Mouse (Mus musculus): Measurements from ENCODE around the gene Hspa12b. TPM values are rescaled to one million over a fixed set of nuclear protein-coding genes. Genes with fewer than 3 reads are reported as not detected.

Gene Hspa12b
- polyA plus RNA-seq (2021; fragmentation: Nextera tagmentation) = 0.97 and 1.6 TPM in 2 replicates
- long read RNA-seq, experiment 1, transcript Hspa12b-201 (13 exons, 3,413 nt) = major isoform, 9 of 14 reads
- long read RNA-seq, experiment 1, partial matches to known transcripts = 1 of 14 reads
- long read RNA-seq, experiment 1, other reads (novel, unspliced or antisense) = 4 of 14 reads
- long read RNA-seq, experiment 2, partial matches to known transcripts = 0 of 3 reads
- long read RNA-seq, experiment 2, other reads (novel, unspliced or antisense) = 1 of 3 reads

GRCm38 (mm10) chr2:131127161-131127730 lies at the start of gene Hspa12b:
TSS of gene Hspa12b (plus strand) at chr2:131127280.

DNA sequence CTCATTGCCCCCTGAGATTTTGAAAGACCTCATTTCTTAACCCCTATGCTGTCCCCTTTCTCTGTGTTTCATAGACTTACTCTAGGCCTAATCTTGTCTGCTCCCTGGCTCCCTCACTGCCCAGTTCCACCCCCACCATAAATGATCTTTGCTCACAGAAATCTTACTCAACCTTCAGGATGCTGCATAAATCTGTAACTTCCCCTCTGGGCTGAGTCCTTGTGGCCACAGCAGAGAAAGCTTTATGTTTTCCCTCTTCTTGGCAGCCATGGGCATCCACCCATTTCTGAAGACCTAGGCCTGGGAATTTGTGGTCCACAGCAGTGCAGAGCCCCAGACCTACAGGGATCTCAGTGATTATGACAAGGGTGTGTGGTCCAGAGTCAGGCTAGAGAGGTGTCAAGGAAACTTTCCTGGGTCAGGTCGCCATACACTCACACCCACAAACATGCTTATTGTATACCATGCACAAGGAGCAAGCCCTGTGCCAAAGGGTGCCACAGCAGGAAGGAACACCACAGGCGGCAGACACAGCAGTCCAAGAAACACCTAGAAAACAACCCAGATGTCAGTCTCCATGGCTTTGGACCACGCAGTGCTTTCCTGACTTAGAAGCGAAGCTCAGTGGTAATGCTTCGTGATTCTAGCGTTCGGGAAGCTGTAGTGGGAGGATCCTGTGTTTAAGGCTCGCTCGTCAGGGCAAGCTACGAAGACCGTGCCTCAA lies 40.3 kb upstream of the Hspa12b start, which contains the start of gene Siglec1:
TSS of gene Siglec1 (minus strand) at position 99 of the 724 bp plus-strand sequence.

DNA sequence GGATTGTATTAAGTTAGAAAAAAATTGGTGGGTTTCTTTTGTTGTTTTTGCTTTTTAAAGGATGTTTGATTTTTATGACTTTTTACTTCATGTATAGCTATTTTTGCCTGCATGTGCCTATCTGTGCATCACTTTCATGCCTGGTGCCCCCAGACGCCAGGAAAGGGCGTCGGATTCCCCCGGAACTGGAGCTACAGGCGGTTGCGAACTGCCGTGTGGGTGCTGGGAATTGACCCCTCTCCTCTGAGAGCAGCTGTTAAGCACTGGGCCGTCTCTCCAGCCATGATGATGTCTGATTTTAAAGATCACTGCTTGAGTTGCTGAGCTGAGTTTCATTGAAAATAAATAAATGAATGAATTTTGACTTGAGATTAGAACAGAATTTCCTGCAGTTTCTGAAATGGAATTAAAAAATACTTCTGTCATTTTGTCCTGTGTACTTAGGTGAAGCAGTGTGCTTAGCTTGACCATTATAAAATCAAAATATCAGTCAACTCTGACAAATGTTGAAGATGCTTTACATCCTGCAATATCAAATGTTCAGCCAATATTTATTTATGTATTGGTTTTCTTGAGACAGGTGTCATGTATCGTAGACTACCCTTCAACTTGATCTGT lies 6.0 kb downstream of the Hspa12b start, which contains the start of gene Gm11037:
TSS of gene Gm11037 (plus strand) at position 568 of the 618 bp plus-strand sequence.

DNA sequence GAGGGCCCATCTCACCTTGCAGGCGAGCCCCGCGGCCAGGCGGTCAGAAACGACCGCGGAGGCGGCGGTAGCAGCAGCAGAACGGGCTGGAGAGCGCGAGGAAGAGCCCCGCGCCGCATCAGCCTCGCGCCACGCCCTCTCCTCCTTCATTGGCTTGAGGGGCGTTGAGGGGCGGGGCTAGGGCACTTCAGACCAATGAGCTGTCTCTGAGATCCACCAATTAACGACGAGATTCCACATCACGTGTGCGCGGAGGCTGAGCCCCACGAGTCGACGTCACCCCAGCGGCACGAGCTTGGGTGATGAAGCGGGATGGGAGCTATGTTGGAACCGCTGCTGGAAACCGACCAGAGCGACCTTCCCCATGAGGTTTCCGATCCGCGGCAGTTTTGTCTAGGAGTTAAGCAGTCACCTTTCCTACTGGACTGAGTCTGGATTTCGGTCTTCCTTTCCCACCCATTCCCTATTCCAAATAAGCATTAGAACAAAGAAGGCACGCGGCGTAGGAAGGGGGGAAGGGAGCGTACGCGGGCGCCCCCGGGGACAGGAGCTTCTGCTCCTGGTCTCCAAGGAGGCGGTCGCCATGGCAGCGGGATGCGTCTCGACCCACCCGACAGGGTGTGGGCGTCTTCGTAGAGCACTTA lies 33.0 kb downstream of the Hspa12b start, which contains the start of gene 1700037H04Rik:
TSS of gene 1700037H04Rik (minus strand) at position 144 of the 644 bp plus-strand sequence.

DNA sequence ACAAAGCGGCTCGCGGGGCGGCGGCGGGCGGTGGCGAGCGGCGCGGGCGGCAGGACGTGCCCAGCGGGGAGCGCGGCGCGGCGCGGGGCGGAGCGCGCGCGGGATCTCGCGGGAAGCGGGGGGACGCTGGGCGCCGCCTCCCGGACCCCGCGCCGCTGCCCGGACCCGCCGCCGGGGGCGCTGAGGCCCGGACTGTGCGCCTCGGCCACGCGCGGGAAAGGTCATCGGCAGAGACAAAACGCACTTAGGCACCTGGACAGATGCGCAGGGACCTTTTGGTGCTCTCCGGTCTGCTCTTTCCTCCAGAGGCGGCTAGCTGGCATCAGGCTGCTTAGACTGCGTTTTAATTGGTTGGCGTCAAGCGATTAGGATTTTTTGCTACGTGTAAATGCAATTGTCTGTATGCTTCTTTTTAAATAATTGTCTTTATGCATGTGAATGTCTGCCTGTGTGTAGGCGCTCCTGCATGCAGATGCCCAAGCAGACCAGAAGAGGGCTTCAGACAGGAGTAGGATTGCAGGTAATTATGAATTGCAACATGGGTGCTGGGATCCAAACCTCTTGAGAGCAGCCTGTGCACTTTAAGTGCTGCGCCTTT lies 53.0 kb downstream of the Hspa12b start, which contains the start of gene Cenpb:
TSS of gene Cenpb (minus strand) at position 78 of the 598 bp plus-strand sequence.

GRCm38 (mm10) chr2:131186771-131187601 lies 59.9 kb downstream of the Hspa12b start, which contains the start of the genes Cdc25b and Spef1:
TSS of gene Cdc25b (plus strand) at chr2:131186949.
TSS of gene Spef1 (minus strand) at chr2:131187282.

Other genes starting within 250 kb of the Hspa12b start
- gene 4930402H24Rik, start 220.9 kb upstream of the Hspa12b start, polyA plus RNA-seq (2021; fragmentation: Nextera tagmentation) = 19.6 and 19.8 TPM in 2 replicates
- 15.1 and 41.4 TPM in 2 replicates for gene Atrn, start 220.8 kb upstream of the Hspa12b start, polyA plus RNA-seq (2021; fragmentation: Nextera tagmentation)
- gene Gfra4, start 84.2 kb upstream of the Hspa12b start, polyA plus RNA-seq (2021; fragmentation: Nextera tagmentation) = 95.8 and 168 TPM in 2 replicates
- 0.90 and 1.4 TPM in 2 replicates for gene Adam33, start 63.5 kb upstream of the Hspa12b start, polyA plus RNA-seq (2021; fragmentation: Nextera tagmentation)
- gene Siglec1, start 40.5 kb upstream of the Hspa12b start, polyA plus RNA-seq (2021; fragmentation: Nextera tagmentation) = 0.06 TPM in 1 of 2 replicates, not detected in the other
- gene Gm11037, start 6.2 kb downstream of the Hspa12b start, polyA plus RNA-seq (2021; fragmentation: Nextera tagmentation) = not detected in 2 replicates
- 67.9 and 147 TPM in 2 replicates for gene 1700037H04Rik, start 32.8 kb downstream of the Hspa12b start, polyA plus RNA-seq (2021; fragmentation: Nextera tagmentation)
- 4.0 and 4.6 TPM in 2 replicates for gene Cenpb, start 52.8 kb downstream of the Hspa12b start, polyA plus RNA-seq (2021; fragmentation: Nextera tagmentation)
- gene Cdc25b, start 59.7 kb downstream of the Hspa12b start, polyA plus RNA-seq (2021; fragmentation: Nextera tagmentation) = 3.6 and 4.7 TPM in 2 replicates
- gene Spef1, start 60.0 kb downstream of the Hspa12b start, polyA plus RNA-seq (2021; fragmentation: Nextera tagmentation) = 2.8 and 4.3 TPM in 2 replicates
- 29.5 and 32.4 TPM in 2 replicates for gene Ap5s1, start 79.8 kb downstream of the Hspa12b start, polyA plus RNA-seq (2021; fragmentation: Nextera tagmentation)
- gene Mavs, start 106.8 kb downstream of the Hspa12b start, polyA plus RNA-seq (2021; fragmentation: Nextera tagmentation) = 4.0 and 4.8 TPM in 2 replicates
- 6.8 and 61.9 TPM in 2 replicates for gene Pank2, start 135.2 kb downstream of the Hspa12b start, polyA plus RNA-seq (2021; fragmentation: Nextera tagmentation)
- 19.6 and 21.2 TPM in 2 replicates for gene Rnf24, start 225.6 kb downstream of the Hspa12b start, polyA plus RNA-seq (2021; fragmentation: Nextera tagmentation)